Mouse (Mus musculus) intestine, embryonic 16.5 days (tissue): Measurements from ENCODE around the gene Sapcd1. TPM values are rescaled to one million over a fixed set of nuclear protein-coding genes. Genes with fewer than 3 reads are reported as not detected.
A peak's percentile ranks its signal among the peaks of the same experiment; 100 is the strongest.

Experiments
- ATAC-seq: fragments of 200-750 bp; cut with Nextera tagmentation; 2 replicates; pipeline ENCODE4 v1.8.0; 2017; ENCODE audit warnings: moderate TSS enrichment, moderate library complexity
- H3K27ac ChIP-seq: fragments of 300-500 bp; sonication (generic); 2 replicates; pipeline ENCODE4 v1.5.1; 2014; ENCODE audit warnings: mild to moderate bottlenecking, low read length
- H3K27me3 ChIP-seq: fragments of 300-500 bp; sonication (generic); replicated peaks from 2 replicates; pipeline ENCODE4 v1.6.1; 2014; ENCODE audit warnings: low read length, control low read depth, mixed read lengths; ENCODE audit not compliant: control insufficient read depth, insufficient read depth
- H3K36me3 ChIP-seq: fragments of 300-500 bp; sonication (generic); 2 replicates; pipeline ENCODE4 v1.6.1; 2014; ENCODE audit warnings: low read length, control low read depth; ENCODE audit not compliant: control insufficient read depth, insufficient read depth
- H3K4me1 ChIP-seq: fragments of 300-500 bp; sonication (generic); 2 replicates; pipeline ENCODE4 v1.6.1; 2014; ENCODE audit warnings: low read length, control low read depth, mixed read lengths; ENCODE audit not compliant: control insufficient read depth, insufficient read depth
- H3K4me2 ChIP-seq: fragments of 300-500 bp; sonication (generic); 2 replicates; pipeline ENCODE4 v1.6.1; 2014; ENCODE audit warnings: low read depth, low read length, control low read depth
- H3K4me3 ChIP-seq: fragments of 300-500 bp; sonication (generic); 2 replicates; pipeline ENCODE4 v1.5.1; 2014; ENCODE audit warnings: mild to moderate bottlenecking, low read length
- H3K9ac ChIP-seq: fragments of 300-500 bp; sonication (generic); 2 replicates; pipeline ENCODE4 v1.6.1; 2014; ENCODE audit warnings: low read depth, low read length
- H3K9me3 ChIP-seq: fragments of 300-500 bp; sonication (generic); 2 replicates; pipeline ENCODE4 v1.6.1; 2016; ENCODE audit warnings: low read length, control low read depth; ENCODE audit not compliant: control insufficient read depth
- WGBS: fragments of 180-500 bp; shearing (Covaris S2); extraction: QIAGEN DNeasy Blood & Tissue Kit; methylation state at CpG from one replicate; pipeline ENCODE4 v1.1.7; 2014; 5-methylcytosine and 5-hydroxymethylcytosine counted together
- polyA plus RNA-seq: library from polyadenylated mRNA; unstranded; fragments of >200 nt; fragmentation: Nextera tagmentation; extraction: Ambion mirVana; gene quantifications from 2 replicates; pipeline ENCODE4 v1.2.1, GENCODE M21; 2015

Gene Sapcd1
- polyA plus RNA-seq = 11.3 TPM in 2 replicates

DNA sequence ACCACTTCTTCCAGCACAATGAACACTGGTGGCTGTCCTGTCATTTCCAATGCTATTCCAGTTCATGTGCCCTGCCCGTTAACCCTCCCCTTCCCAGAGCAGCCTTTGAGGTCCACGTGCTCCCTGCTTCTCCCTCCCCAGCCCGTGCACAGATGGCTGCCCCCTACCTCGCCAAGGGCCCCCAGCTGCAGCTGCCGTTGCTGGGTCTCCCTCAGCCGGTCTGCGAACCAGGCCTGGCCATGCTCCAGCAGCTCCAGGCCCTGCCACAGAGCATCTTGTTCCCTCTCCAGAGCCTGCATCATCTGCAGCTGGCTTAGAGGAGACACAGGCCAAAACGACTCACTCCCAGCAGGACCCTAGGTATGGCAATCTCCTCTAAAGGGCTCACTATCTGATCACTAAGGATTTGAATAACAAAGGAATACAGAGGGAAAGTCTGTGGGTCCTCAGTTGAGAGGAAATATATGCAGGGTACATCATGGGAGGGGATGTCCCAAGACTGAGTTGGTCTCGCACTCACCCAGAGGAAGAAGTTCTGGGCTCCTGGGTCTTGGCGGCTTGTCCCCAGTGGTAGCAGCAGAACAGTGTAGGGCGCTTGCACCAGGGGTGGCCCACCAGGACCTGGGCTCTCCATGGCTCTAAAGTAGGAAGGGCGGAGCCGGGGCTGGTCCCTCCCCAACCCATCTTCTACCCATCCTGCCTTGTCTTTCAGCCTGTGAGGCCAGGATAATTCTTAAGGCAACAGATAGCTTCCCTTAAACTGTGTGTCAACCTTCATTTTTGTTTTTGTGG is at the start of gene Sapcd1:
Sapcd1 (minus strand) TSS at position 740 of the 792 bp plus-strand sequence.
- peak within 1 kb of the TSS; percentile 78 for H3K27ac ChIP-seq
- ATAC-seq = peak; percentile 57
- no peaks in the 10 kb centered on the region for H3K27me3 ChIP-seq
- WGBS = 40% methylated on average over 13 of the region's 13 CpGs
- no peaks in the 10 kb centered on the region for H3K9me3 ChIP-seq
- peak within 1 kb of the TSS; percentile 1 for H3K4me3 ChIP-seq
- H3K4me2 ChIP-seq = 0 out of 2 replicates have a peak within 1 kb of the TSS, but pooled peaks have one; percentile 3
- H3K36me3 ChIP-seq = no peaks in the 10 kb centered on the region
- peak within 1 kb of the TSS; percentile 34; the same call in 1 of the 2 replicates for H3K9ac ChIP-seq
- H3K4me1 ChIP-seq = peaks cover 15% of the 10 kb centered on the region

DNA sequence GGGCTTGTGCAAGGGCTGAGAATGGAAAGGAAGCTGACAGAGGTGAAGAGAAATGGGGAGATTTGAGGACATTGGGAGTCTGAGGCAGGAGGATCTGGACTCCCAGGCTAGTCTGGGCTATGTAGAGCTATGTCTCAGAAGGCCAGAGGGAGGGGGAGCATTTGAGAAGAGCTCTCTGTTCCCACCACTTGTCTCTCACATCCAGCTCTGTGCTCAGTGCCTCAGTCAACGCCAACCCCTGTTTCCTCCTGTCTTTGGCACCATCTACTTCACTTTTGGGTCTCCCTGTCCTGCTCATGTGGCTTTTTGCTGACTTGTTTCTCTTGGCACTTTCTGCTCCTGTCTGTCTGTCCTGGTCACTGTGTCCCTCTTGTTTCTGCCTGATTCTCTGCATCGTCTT is 49.5 kb upstream of the Sapcd1 start:
- Histone ChIP-seq H3K27me3 (no peaks in the 10 kb centered on the region), H3K9ac (peak overlapping the region; percentile 65), H3K36me3 (no peaks in the 10 kb centered on the region), H3K27ac (peak overlapping the region; percentile 74), H3K4me3 (peak overlapping the region; percentile 37), H3K4me2 (peak overlapping the region; percentile 55), H3K9me3 (no peaks in the 10 kb centered on the region), H3K4me1 (peaks cover 30% of the 10 kb centered on the region)
- WGBS = 18% methylated on average over 2 of the region's 2 CpGs
- ATAC-seq = 0 out of 2 replicates have a peak, but pooled peaks have one; percentile 3

DNA sequence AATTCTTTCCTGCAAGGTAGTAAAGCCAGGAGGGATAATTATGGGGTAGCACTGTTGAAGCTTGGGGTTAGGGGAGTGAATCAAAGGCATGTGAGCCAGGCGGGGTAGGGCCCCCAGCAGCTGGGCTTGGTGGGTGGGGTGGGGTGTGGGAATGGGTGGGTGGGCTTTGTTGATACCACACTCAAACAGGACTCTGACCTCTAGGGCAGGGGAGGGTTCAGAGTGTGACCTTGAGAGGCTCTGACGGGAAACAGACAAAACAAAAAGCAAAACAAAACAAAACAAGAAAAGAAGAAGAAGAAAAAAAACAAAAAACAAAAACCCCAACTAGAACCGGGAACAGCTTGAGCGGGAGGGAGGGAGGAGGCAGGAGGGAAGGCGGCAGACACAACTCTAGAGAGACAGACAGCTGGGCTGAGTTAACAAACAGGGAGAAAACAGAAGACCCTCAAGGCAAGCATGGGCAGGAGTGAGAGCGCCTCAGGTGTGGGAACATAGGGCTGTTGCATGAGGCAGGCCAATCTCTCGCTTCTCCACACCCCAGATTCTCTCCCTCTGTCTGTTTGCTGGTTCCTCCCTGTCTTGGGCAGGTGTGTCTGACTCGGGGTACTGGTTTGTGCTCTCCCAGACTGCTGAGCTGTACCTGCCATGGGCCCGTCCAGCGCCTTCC is 48.8 kb upstream of the Sapcd1 start, which contains the start of gene Ly6g6e:
Ly6g6e (plus strand) TSS at position 396 of the 670 bp plus-strand sequence.
- WGBS = 31% methylated on average over 10 of the region's 10 CpGs
- ATAC-seq = no peak
- peak within 1 kb of the TSS; percentile 65 for H3K9ac ChIP-seq

DNA sequence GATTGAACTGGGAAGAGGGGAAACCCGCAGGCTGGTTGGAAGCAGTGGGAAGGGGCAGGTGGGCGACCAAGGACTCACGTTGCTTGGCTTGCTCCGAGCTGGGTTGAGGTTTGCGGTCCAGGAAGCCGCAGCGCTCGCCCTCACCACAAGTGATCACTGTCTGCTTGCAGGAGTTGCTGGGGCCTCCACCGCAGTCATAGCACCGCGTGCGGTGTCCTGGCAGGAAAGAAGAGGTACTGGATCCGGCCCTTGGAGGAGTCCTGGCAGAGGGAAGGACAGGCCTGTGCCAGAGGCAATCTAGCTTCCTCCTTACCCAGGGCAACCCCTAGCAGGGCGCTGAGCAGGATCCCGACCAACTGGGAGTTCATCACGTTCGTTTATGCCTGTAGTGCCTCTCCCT is 46.3 kb upstream of the Sapcd1 start:
- H3K4me2 ChIP-seq = 0 out of 2 replicates have a peak overlapping the region, but pooled peaks have one; percentile 5
- H3K9ac ChIP-seq = peak overlapping the region; percentile 46; the same call in 1 of the 2 replicates
- peak overlapping the region; percentile 15 for H3K4me3 ChIP-seq
- H3K9me3 ChIP-seq = no peaks in the 10 kb centered on the region
- H3K27ac ChIP-seq = no peak overlapping the region
- ATAC-seq = peak; percentile 19; the same call in 1 of the 2 replicates
- H3K36me3 ChIP-seq = no peaks in the 10 kb centered on the region
- H3K27me3 ChIP-seq = no peaks in the 10 kb centered on the region
- peaks cover 24% of the 10 kb centered on the region for H3K4me1 ChIP-seq
- WGBS = 38% methylated on average over 17 of the region's 17 CpGs

More for the DNA sequence above, 48.8 kb upstream of the Sapcd1 start, which contains the start of gene Ly6g6e:
- Histone ChIP-seq H3K4me2 (peak within 1 kb of the TSS; percentile 55), H3K27ac (peak within 1 kb of the TSS; percentile 74), H3K4me3 (peak within 1 kb of the TSS; percentile 37), H3K4me1 (peaks cover 30% of the 10 kb centered on the region), H3K9me3 (no peaks in the 10 kb centered on the region), H3K36me3 (no peaks in the 10 kb centered on the region), H3K27me3 (no peaks in the 10 kb centered on the region)

DNA sequence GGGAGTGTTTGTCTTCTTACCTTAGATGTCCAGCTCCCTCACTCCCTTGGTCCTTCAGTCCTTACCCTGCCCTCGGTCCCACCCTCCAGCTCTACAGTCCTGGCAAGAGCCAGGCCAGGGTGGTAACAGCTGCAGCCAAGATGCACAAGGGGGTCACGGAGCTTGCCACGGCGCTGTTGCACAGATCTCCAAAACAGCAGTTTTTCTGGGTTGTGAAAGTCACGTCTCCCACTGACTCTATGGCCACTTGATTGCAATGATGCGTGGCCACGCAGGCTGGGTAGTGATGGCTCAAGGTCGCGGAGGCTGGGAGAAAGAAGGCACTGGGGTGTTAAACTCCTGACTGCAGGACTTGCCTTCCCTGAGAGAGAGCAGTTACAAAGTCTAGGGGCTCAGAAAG is 43.6 kb upstream of the Sapcd1 start:
- 75% methylated on average over 9 of the region's 9 CpGs for WGBS
- Histone ChIP-seq H3K27ac (no peak overlapping the region), H3K9me3 (no peaks in the 10 kb centered on the region), H3K4me1 (peaks cover 8% of the 10 kb centered on the region), H3K27me3 (no peaks in the 10 kb centered on the region; the same call in 1 of the 2 replicates), H3K4me3 (no peak overlapping the region), H3K36me3 (no peaks in the 10 kb centered on the region), H3K9ac (no peak overlapping the region), H3K4me2 (no peak overlapping the region)
- ATAC-seq = no peak

DNA sequence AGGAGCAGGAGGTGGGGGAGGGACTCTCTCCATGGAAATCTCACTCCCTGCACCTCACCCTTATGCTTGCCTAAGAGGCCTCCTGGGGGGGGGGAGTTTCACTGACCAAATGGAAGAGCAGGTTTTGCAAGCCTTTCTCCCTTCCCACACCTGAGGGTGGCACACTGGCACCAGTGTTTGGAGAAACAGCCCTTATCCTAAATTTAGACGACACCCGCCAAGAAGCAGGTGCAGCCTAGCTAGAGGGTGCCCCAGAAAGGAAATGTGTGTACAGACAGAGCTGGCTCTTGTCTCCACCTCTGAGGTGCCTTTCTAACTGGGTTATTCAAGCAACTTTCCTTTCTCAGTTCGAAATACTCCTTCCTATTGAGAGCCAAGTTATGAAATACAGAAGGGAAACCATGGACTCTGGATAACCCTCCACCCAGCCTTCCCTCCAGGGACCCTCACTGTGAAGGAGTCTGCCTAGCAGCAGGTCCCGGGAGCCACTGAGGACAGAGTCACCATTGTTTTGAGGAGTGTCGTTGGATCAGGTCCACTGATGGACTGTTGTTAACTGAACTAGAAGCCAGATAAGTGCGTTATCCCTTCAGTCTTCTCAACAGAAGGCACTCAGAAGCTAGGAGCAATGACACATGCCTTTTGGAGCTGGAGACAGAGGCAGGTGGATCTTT is 42.9 kb upstream of the Sapcd1 start:
- Histone ChIP-seq H3K9me3 (no peaks in the 10 kb centered on the region), H3K27ac (no peak overlapping the region), H3K27me3 (no peaks in the 10 kb centered on the region; the same call in 1 of the 2 replicates), H3K36me3 (no peaks in the 10 kb centered on the region), H3K4me2 (no peak overlapping the region), H3K4me1 (peaks cover 5% of the 10 kb centered on the region), H3K4me3 (no peak overlapping the region), H3K9ac (no peak overlapping the region)
- 48% methylated on average over 6 of the region's 6 CpGs for WGBS
- ATAC-seq = no peak

DNA sequence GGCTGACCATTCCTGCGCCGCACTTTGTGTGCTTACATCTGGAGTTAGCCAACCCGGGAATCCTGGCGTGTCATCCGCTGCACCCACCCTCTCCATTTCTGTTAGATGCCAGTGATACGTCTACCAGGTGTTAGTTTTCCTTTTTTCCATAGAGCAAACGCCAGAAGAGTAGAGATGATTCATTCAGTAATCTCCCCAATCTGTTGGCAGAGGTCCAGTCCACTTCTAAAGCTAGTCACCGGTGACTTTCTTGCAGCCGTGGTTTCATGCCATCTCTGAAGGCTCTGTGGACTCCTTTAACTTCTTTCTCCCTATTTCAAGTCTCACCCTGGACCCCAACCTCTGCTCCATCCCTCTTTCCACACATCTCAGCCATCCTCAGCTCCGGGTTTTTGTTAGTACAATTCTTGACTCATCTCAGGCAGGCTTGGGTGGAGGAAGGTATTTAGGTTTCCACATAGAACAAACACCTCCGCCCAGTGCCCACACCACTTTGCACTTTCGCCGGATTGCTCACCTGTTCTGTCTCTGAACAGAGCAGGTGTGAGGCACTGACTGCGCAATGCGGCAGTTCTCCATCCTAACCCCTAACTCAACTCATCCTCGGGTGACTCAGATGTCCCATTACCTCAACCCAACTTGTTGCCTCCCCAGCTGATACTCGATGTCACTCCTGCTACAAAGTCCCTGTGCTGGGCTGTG is 40.5 kb upstream of the Sapcd1 start:
- H3K4me1 ChIP-seq = peaks cover 16% of the 10 kb centered on the region
- no peak overlapping the region for H3K4me2 ChIP-seq
- no peak overlapping the region for H3K27ac ChIP-seq
- no peaks in the 10 kb centered on the region for H3K9me3 ChIP-seq
- no peaks in the 10 kb centered on the region; the same call in 1 of the 2 replicates for H3K27me3 ChIP-seq
- H3K4me3 ChIP-seq = no peak overlapping the region
- 77% methylated on average over 17 of the region's 17 CpGs for WGBS
- no peak for ATAC-seq
- no peak overlapping the region for H3K9ac ChIP-seq
- no peaks in the 10 kb centered on the region for H3K36me3 ChIP-seq

DNA sequence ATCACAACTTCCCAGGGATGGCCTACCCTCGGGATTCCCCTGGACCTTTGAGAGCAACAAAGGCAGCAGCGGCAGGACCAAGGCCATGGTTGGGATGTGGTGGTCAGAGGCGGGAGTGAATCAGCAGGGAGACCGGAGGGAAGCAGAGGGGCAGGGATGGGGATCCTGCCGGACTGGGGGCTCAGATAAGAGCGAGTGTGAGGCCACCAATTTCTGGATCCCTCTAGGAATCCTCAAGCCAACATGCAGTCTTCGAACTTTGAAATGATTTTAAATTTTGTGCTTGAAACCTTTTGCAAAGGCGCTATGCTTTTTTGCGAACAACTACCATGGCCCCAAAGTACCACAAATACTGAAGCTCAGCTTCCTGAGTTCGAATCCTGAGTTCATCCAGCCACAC is 38.3 kb upstream of the Sapcd1 start, which contains the start of gene Mpig6b:
Mpig6b (minus strand) TSS at position 101 of the 400 bp plus-strand sequence.
- Histone ChIP-seq H3K27ac (peak within 1 kb of the TSS; percentile 79), H3K9ac (peak within 1 kb of the TSS; percentile 59), H3K4me1 (peaks cover 23% of the 10 kb centered on the region), H3K27me3 (no peaks in the 10 kb centered on the region; the same call in 1 of the 2 replicates), H3K9me3 (no peaks in the 10 kb centered on the region), H3K36me3 (no peaks in the 10 kb centered on the region), H3K4me3 (peak within 1 kb of the TSS; percentile 50), H3K4me2 (peak within 1 kb of the TSS; percentile 69)
- WGBS = 63% methylated on average over 10 of the region's 10 CpGs
- ATAC-seq = no peak
